Comparison of ENCODE assay signal across 15 mouse cellular contexts in the genomic region with DNA sequence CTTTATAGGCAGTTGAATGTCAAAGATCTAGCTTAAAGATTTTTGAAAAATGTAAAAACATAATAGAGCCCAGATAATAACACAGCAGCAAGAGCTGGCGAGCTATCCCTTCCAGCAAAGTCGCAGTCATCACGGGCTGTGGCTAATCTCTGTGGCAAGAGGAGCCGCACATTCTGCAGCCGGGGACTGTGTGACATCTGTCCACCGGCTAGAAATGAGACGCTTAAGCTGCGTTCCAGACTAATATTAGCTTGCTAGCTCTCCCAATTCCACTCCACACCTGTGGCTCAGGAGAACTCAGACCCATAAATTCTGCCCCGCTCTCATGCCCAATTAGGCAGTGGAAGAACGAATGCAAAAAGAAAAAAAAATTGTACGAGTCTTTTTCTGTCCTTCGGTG.
A peak's percentile ranks its signal among the peaks of the same experiment; 100 is the strongest.
DNase-seq lines count a peak whose midpoint lies in the region; ATAC-seq lines count a peak whose summit lies in the region.
"Had no signal": no experiment of that assay in that cellular context is flagged by ENCODE, and none has a peak within 500 bp of the region (broad histone marks: within the 10 kb centered on the region; RNA-seq: fewer than 3 reads in every experiment).

No protein-coding gene starts in this region.

- H3K9ac ChIP-seq in limb, embryonic 13.5 days, result 0 out of 2 replicates have a peak overlapping the region, but pooled peaks have one; percentile 19
- H3K9ac ChIP-seq: embryonic facial prominence, embryonic 15.5 days; liver, embryonic 13.5 days had no signal

- no peaks in the 10 kb centered on the region for H3K9me3 ChIP-seq in limb, embryonic 13.5 days
- H3K9me3 ChIP-seq: embryonic facial prominence, embryonic 15.5 days; liver, embryonic 13.5 days had no signal

- H3K4me1 ChIP-seq in limb, embryonic 13.5 days, result peaks cover 29% of the 10 kb centered on the region
- H3K4me1 ChIP-seq: liver, embryonic 13.5 days had no signal

- no peaks in the 10 kb centered on the region for H3K36me3 ChIP-seq in limb, embryonic 13.5 days
- H3K36me3 ChIP-seq: embryonic facial prominence, embryonic 15.5 days; liver, embryonic 13.5 days had no signal

- peak; percentile 51 to 68 for DNase-seq in cerebellum, postnatal 10 days
- DNase-seq in cerebellum, adult 18-20 months, result no peak
- DNase-seq in heart, postnatal 10 days, result peak; percentile 29 to 32
- DNase-seq in heart, postnatal 25 days (ENCODE audit: low spot score), result no peak
- peak; percentile 60 for DNase-seq in retina, embryonic 14.5 days (ENCODE audit: low spot score)
- no peak for DNase-seq in MN1 (ENCODE audit: low spot score)
- no peak for DNase-seq in urinary bladder, postnatal 14 days (ENCODE audit: low spot score)
- DNase-seq: cerebellum, adult 9-11 months; kidney, adult 2 months; layer of hippocampus, adult 9-11 months; liver, embryonic 13.5 days; right cerebral cortex, adult 18-20 months had no signal

- intact Hi-C loops in heart, postnatal 10 days (cut with DNase I), result no loop called here
- intact Hi-C loops in heart, postnatal 25 days (cut with DNase I), result no loop called here

- H3K4me2 ChIP-seq in limb, embryonic 13.5 days (replicated peaks), result peak overlapping the region; percentile 30
- H3K4me2 ChIP-seq: embryonic facial prominence, embryonic 15.5 days; liver, embryonic 13.5 days had no signal

- no peak overlapping the region for H3K4me3 ChIP-seq in limb, embryonic 13.5 days
- H3K4me3 ChIP-seq: embryonic facial prominence, embryonic 15.5 days; liver, embryonic 13.5 days; myocyte had no signal

- 16% methylated on average over 12 of the region's 12 CpGs for WGBS in limb, embryonic 13.5 days

- H3K27ac ChIP-seq in limb, embryonic 13.5 days, result no peak overlapping the region; the same call in 1 of the 2 replicates
- H3K27ac ChIP-seq: embryonic facial prominence, embryonic 15.5 days; liver, embryonic 13.5 days had no signal

- no peaks in the 10 kb centered on the region for H3K27me3 ChIP-seq in limb, embryonic 13.5 days
- H3K27me3 ChIP-seq: embryonic facial prominence, embryonic 15.5 days; liver, embryonic 13.5 days had no signal

- ATAC-seq in limb, embryonic 13.5 days (ENCODE audit: low FRiP score, low read depth), result peak; percentile 51

Comparison
In these comparisons a context has a peak if more than half of its experiments do, and no peak if none do; other contexts are left out.
1. DNase-seq: peak in cerebellum, postnatal 10 days (2 of 2), heart, postnatal 10 days (2 of 2) and retina, embryonic 14.5 days (single experiment); none in cerebellum, adult 18-20 months (0 of 2), heart, postnatal 25 days (single experiment), MN1 (single experiment) and urinary bladder, postnatal 14 days (single experiment).